Mouse (Mus musculus) frontal cortex, postnatal 36 days (tissue): ENCODE data around the gene Cypt2.
"Not testable (repeated sequence)": the region's sequence is repeated elsewhere in the genome, so short reads cannot be mapped to it uniquely, and the experiment has no call there.

Source experiments
- DNase-seq, 2 experiments: peaks; one replicate each; pipeline ENCODE4 v3.0.0; 2022; ENCODE audit warnings: low spot score in 2 of 2

Gene Cypt2

DNA sequence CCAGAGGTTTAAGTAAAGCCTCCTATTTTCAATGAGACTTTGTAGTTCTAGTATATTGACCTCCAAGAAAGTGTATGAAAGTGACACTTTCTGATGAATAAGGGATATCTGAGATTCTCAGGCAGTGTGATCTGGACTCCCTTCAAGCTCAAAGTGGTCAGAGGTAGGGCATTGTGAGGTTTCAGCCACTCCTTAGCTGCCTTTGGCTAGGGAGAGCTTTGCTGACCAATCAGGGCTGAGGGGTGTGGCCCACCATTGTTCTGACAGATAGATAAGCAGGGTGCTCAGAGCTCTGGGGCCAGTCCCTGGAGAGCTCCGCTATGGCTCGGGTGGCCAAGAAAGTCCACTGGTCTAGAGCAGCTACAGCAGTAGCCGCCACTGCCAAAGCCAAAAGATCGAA is at the start of gene Cypt2:
TSS of gene Cypt2 (plus strand) at position 301 of the 400 bp plus-strand sequence.
- DNase-seq: not testable (repeated sequence)

DNA sequence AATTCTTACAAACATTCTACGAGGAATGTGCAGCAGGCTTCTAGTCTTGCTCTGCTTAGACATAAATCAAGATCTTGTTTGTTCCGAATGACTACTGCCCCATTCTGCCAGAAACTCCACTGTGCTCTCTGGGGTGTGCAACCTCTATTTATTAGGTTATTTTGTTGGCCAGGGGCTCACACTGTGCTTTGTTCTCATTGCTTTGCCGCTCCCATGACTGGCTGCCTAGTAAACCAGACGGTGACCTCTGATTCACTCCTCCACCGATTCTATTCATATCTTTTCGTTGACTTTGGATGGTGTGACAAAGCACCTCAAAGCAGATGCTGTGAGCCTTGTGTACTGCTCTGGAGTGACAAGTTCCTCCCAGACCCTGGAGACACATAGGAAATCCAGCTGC is 46.7 kb downstream of the Cypt2 start:
- no peak for DNase-seq
